Mouse (Mus musculus) G1E (cell line): ENCODE data around the gene Atl2.

ENCODE experiments used
- CTCF ChIP-seq: IDR thresholded peaks from 2 replicates; pipeline ENCODE4 v1.5.1; 2012; ENCODE audit warnings: low read depth, low read length, inconsistent platforms, mixed read lengths
- GATA1 ChIP-seq: IDR thresholded peaks from 2 replicates; pipeline ENCODE4 v1.6.1; 2012; ENCODE audit warnings: borderline replicate concordance, low read length, inconsistent platforms, mixed read lengths
- TAL1 ChIP-seq: conservative IDR thresholded peaks from 2 replicates; pipeline ENCODE4 v1.6.1; 2012; ENCODE audit warnings: low read depth, low read length, inconsistent platforms, mixed read lengths

DNA sequence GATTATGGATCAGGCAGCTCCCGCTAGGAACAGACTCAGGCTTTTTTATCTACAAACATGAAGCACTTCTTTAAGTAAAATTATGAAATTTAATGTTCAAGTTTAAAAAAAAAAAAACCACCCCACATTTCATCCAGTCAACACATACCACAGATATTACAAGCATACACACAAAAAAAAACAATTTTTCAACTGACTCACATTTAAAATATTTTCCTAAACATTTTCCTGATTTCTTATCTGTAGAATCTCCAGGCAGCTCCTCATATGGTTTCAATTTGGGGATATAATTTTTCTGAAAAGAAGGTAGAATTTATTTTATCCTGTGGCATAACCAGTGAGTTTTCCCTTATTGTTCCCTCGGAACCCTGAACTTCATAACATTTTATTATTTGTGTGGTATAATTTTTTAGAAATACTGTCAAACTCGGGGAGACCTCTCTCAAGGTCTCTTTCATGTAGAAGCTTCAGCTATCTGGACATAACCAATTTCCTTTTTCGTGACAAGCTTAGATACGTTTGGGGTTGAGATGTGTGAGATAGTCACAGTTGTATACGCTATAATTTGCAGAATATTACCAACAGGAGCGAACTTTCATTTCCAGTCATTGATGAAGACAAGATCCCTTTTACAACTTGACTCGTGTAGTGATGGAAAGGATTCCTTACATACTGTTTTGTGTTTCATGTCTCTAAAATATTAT is 11.0 kb upstream of the Atl2 start:
- TF ChIP-seq CTCF (no peak), GATA1 (no peak), TAL1 (no peak)
